Mouse (Mus musculus): Measurements from ENCODE around the gene Rhcg. TPM values are rescaled to one million over a fixed set of nuclear protein-coding genes. Genes with fewer than 3 reads are reported as not detected.

Gene Rhcg
- polyA plus RNA-seq, 1 experiment from 2014 or later: 0.67 TPM

GRCm38 (mm10) chr7:79590560-79591110 is 26.8 kb downstream of the Rhcg start:
- H3K36me3 ChIP-seq: no peaks in the 10 kb centered on the region
- peak overlapping the region; percentile 41; the same call in 1 of the 2 replicates for H3K27ac ChIP-seq
- H3K27me3 ChIP-seq (ENCODE audit: insufficient read depth, poor library complexity, severe bottlenecking): peaks cover 98% of the 10 kb centered on the region
- 9% methylated on average over 3 of the region's 3 CpGs for WGBS
- no peak for DNase-seq (ENCODE audit: low spot score)
- H3K4me1 ChIP-seq (replicated peaks): peaks cover 45% of the 10 kb centered on the region
- peaks cover 11% of the 10 kb centered on the region for H3K9me3 ChIP-seq
- H3K4me3 ChIP-seq: no peak overlapping the region

DNA sequence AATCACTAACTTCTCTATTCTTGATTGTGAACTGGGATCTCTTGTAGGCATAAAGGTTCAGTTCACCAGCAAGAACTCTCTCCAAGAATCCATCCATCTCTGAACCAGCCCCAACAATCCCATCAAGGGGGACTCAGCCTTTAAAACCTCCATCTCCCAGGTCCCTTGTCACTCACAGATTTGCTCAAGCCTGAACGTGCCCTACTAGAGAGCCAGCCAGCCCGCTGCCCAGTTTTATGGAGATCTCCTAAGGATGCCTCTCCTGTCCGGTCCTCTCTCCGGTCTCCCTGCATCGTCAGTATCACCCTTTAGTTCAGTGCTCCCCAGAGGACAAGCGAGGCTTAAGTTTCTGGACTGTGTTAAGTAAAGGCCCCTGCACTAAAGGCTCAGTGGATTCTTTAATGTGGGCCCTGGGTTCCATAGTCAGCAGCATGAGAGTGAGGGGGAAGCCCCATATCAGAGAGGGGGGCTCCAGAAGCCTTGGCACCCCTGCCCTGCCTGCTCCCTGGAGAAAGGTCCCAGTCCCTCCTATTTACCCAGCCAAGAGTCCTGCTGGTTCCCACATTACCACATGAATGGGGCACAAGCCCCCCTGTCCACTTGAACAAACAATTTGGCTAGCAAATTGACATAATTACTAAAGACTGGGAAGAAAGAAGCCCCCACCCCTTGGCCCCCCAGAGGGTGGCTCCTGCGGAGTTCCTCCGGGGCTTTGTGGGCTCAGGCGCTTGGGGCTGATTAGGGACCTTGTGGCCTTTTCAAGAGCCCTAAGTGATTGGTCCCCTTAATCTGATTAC is 27.5 kb downstream of the Rhcg start:
- H3K4me1 ChIP-seq (replicated peaks): peaks cover 45% of the 10 kb centered on the region
- H3K4me3 ChIP-seq: no peak overlapping the region
- H3K36me3 ChIP-seq: no peaks in the 10 kb centered on the region
- DNase-seq (ENCODE audit: low spot score): peak; percentile 21
- H3K27ac ChIP-seq: peak overlapping the region; percentile 41
- H3K27me3 ChIP-seq (ENCODE audit: insufficient read depth, poor library complexity, severe bottlenecking): peaks cover 98% of the 10 kb centered on the region
- 7% methylated on average over 9 of the region's 9 CpGs for WGBS
- H3K9me3 ChIP-seq: peaks cover 11% of the 10 kb centered on the region

DNA sequence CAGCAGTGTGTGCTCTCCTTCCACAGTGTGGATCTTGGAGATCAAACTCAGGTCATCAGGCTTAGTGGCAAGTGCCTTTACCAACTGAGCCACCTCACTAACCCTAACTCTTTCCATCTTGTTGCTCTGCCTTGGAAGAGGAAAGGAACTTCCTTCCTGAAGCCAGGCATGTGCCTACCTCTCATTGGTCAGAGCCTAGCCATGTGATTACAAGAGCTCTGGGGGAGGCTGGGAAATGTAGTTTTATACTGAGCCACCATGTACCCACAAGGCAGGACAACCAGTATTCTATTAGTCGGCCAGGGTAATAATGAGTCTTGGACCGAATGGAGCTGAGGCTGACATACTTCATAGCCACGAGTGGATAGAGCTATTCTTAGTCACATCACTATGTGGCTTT is 29.2 kb downstream of the Rhcg start:
- H3K27ac ChIP-seq: no peak overlapping the region
- no peaks in the 10 kb centered on the region for H3K36me3 ChIP-seq
- H3K4me3 ChIP-seq: no peak overlapping the region
- H3K27me3 ChIP-seq (ENCODE audit: insufficient read depth, poor library complexity, severe bottlenecking): peaks cover 98% of the 10 kb centered on the region
- no peak for DNase-seq (ENCODE audit: low spot score)
- H3K9me3 ChIP-seq: peaks cover 11% of the 10 kb centered on the region
- H3K4me1 ChIP-seq (replicated peaks): peaks cover 40% of the 10 kb centered on the region
- WGBS: 82% methylated on average over 3 of the region's 3 CpGs

DNA sequence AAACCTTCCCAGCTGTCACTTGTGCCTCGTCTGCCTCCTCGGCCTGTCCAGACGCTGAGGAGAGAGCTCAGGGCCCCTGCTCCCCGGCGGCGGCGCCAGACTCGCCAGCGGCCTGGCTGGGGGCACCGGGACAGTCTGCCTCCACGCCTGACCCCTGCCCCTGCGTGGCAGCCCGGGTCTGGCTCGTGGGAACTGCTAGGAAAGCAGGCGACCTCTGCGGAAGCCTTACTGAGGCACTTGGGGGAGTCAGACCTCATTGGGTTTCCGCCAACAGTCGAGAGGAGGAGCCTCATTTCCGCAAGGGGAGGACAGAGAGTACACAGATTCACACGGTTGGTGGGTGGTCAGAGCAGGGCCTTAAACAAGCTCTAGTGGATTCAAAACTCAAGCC is 38.6 kb downstream of the Rhcg start:
- Histone ChIP-seq H3K27me3 (ENCODE audit: insufficient read depth, poor library complexity, severe bottlenecking) (peaks cover 100% of the 10 kb centered on the region), H3K4me1 (replicated peaks) (peaks cover 52% of the 10 kb centered on the region), H3K27ac (peak overlapping the region; percentile 87), H3K4me3 (peak overlapping the region; percentile 46), H3K9me3 (no peaks in the 10 kb centered on the region), H3K36me3 (no peaks in the 10 kb centered on the region)
- DNase-seq (ENCODE audit: low spot score): peak; percentile 76
- under 1% methylated on average over 20 of the region's 20 CpGs for WGBS

- Histone ChIP-seq H3K36me3 (no peaks in the 10 kb centered on the region), H3K9me3 (no peaks in the 10 kb centered on the region), H3K4me1 (replicated peaks) (peaks cover 58% of the 10 kb centered on the region), H3K27me3 (ENCODE audit: insufficient read depth, poor library complexity, severe bottlenecking) (peaks cover 100% of the 10 kb centered on the region), H3K4me3 (peak overlapping the region; percentile 46), H3K27ac (peak overlapping the region; percentile 87)
- DNase-seq (ENCODE audit: low spot score): peak; percentile 52
- under 1% methylated on average over 25 of the region's 25 CpGs for WGBS
These were observed 39.3 kb downstream of the Rhcg start for GRCm38 (mm10) chr7:79577931-79578850.

- Histone ChIP-seq H3K9me3 (no peaks in the 10 kb centered on the region), H3K27ac (peak overlapping the region; percentile 87), H3K4me3 (peak overlapping the region; percentile 46), H3K36me3 (no peaks in the 10 kb centered on the region), H3K4me1 (replicated peaks) (peaks cover 67% of the 10 kb centered on the region), H3K27me3 (ENCODE audit: insufficient read depth, poor library complexity, severe bottlenecking) (peaks cover 99% of the 10 kb centered on the region)
- WGBS: 3% methylated on average over 12 of the region's 12 CpGs
- no peak for DNase-seq (ENCODE audit: low spot score)
These were observed 40.2 kb downstream of the Rhcg start for GRCm38 (mm10) chr7:79577096-79577874.

GRCm38 (mm10) chr7:79576659-79577058 is 40.8 kb downstream of the Rhcg start:
- 3% methylated on average over 5 of the region's 5 CpGs for whole genome bisulfite sequencing
- no peaks in the 10 kb centered on the region for H3K36me3 ChIP-seq
- H3K27ac ChIP-seq: peak overlapping the region; percentile 87; the same call in 1 of the 2 replicates
- no peak overlapping the region for H3K4me3 ChIP-seq
- H3K9me3 ChIP-seq: no peaks in the 10 kb centered on the region
- peaks cover 73% of the 10 kb centered on the region for H3K4me1 ChIP-seq (replicated peaks)
- DNase-seq (ENCODE audit: low spot score): peak; percentile 75
- H3K27me3 ChIP-seq (ENCODE audit: insufficient read depth, poor library complexity, severe bottlenecking): peaks cover 99% of the 10 kb centered on the region

GRCm38 (mm10) chr7:79572191-79572818 is 45.2 kb downstream of the Rhcg start:
- Histone ChIP-seq H3K4me1 (replicated peaks) (peaks cover 66% of the 10 kb centered on the region), H3K4me3 (no peak overlapping the region), H3K36me3 (no peaks in the 10 kb centered on the region), H3K27ac (peak overlapping the region; percentile 88), H3K9me3 (no peaks in the 10 kb centered on the region), H3K27me3 (ENCODE audit: insufficient read depth, poor library complexity, severe bottlenecking) (peaks cover 97% of the 10 kb centered on the region)
- WGBS: 39% methylated on average over 19 of the region's 19 CpGs
- DNase-seq (ENCODE audit: low spot score): peak; percentile 62

GRCm38 (mm10) chr7:79568937-79569535 is 48.4 kb downstream of the Rhcg start:
- peak overlapping the region; percentile 6 for H3K27ac ChIP-seq
- DNase-seq (ENCODE audit: low spot score): no peak
- no peak overlapping the region for H3K4me3 ChIP-seq
- peaks cover 40% of the 10 kb centered on the region for H3K4me1 ChIP-seq (replicated peaks)
- H3K9me3 ChIP-seq: no peaks in the 10 kb centered on the region
- H3K27me3 ChIP-seq (ENCODE audit: insufficient read depth, poor library complexity, severe bottlenecking): peaks cover 84% of the 10 kb centered on the region
- no peaks in the 10 kb centered on the region for H3K36me3 ChIP-seq
- 32% methylated on average over 4 of the region's 4 CpGs for WGBS

- no peak overlapping the region for H3K4me3 ChIP-seq
- no peaks in the 10 kb centered on the region for H3K9me3 ChIP-seq
- H3K27ac ChIP-seq: no peak overlapping the region
- no peaks in the 10 kb centered on the region for H3K36me3 ChIP-seq
- H3K4me1 ChIP-seq (replicated peaks): peaks cover 34% of the 10 kb centered on the region
- DNase-seq (ENCODE audit: low spot score): no peak
- 68% methylated on average over 6 of the region's 6 CpGs for WGBS
- peaks cover 84% of the 10 kb centered on the region for H3K27me3 ChIP-seq (ENCODE audit: insufficient read depth, poor library complexity, severe bottlenecking)
These were observed 49.2 kb downstream of the Rhcg start for GRCm38 (mm10) chr7:79568212-79568611.

DNA sequence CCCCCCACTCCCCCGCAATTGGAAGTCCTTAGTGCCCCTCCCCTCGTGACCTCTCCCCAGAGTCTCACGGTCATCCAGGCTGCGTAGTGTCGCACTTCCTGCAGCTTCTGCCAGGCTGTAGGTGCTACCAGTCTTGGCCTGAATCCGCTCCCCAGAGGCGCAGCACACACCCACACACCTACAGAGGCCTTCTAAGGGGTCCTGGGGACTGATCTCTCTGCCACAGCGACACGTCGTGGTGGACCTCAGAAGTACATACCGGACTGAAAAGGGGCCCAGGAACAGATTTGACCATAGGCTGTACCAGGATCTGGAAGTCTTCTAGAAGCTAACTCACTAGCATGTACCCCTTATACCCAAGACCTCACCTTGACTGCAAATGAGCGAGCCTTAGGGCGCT is 53.8 kb downstream of the Rhcg start:
- Histone ChIP-seq H3K27ac (no peak overlapping the region), H3K9me3 (no peaks in the 10 kb centered on the region), H3K4me1 (replicated peaks) (peaks cover 7% of the 10 kb centered on the region), H3K36me3 (no peaks in the 10 kb centered on the region), H3K4me3 (no peak overlapping the region), H3K27me3 (ENCODE audit: insufficient read depth, poor library complexity, severe bottlenecking) (peaks cover 79% of the 10 kb centered on the region)
- WGBS: 22% methylated on average over 13 of the region's 13 CpGs
- DNase-seq (ENCODE audit: low spot score): peak; percentile 55
